Mouse (Mus musculus) left cerebral cortex, adult 11 months (tissue): ENCODE measurements around the gene Mthfd1l.
"Not testable (repeated sequence)": the region's sequence is repeated elsewhere in the genome, so short reads cannot be mapped to it uniquely, and the experiment has no call there.

Experiments used
- DNase-seq: peaks from one replicate; pipeline ENCODE4 v3.0.0; 2022; ENCODE audit warnings: low spot score

The Mthfd1l gene

DNA sequence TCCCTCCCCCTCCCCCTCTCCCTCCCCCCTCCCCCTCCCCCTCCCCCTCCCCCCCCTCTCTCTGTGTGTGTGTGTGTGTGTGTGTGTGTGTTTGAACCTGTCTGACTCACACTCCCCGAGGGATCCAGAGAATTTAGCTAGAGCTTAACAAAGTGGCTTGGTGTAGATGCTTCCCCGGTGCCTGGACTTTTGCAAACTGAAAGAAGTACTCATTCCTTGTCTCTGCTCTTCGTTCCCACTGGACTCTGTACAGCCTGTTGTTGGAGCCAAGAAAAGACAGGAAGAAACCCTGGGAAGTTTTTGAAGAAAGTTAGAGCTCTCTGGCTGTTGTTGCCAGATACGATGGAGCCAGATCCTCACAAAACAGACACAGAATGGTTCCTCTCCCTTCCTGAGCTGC lies 73.6 kb downstream of the Mthfd1l start:
- no peak for DNase-seq

DNA sequence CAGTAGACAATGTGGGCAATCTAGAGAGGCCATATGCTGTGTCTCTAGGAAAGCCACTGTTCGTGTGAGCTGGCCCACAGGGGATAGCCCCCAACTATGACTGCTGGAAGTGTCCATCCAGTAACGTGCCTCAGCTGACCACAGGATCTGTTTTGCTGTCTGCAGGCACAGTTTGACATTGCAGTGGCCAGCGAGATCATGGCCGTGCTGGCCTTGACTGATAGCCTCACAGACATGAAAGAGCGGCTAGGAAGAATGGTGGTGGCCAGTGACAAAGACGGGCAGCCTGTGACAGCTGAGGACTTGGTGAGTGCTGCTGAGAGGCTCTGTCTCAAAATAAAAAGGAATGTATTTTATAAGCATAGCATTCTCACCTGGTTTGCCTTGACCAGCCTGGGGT lies 74.7 kb downstream of the Mthfd1l start:
- no peak for DNase-seq

DNA sequence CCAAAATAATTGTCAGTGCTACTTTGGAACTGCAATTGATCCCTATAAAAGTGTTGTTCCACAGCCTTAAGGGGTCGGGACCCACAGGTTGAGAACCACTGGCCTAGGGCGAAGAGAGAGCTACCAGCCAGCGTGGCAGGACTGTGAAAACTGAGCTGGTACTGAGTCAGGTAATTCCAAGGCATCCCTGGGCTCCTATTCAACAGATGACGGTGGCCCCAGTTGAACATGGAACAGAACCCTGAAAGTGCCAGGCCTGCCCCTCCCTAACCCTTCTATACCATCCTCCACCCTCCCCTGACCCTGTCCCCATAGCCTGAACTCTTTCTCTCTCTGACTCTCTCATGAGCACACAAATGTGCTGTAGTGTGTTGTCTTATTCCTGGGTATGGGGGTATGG lies 77.3 kb downstream of the Mthfd1l start:
- DNase-seq, result no peak

DNA sequence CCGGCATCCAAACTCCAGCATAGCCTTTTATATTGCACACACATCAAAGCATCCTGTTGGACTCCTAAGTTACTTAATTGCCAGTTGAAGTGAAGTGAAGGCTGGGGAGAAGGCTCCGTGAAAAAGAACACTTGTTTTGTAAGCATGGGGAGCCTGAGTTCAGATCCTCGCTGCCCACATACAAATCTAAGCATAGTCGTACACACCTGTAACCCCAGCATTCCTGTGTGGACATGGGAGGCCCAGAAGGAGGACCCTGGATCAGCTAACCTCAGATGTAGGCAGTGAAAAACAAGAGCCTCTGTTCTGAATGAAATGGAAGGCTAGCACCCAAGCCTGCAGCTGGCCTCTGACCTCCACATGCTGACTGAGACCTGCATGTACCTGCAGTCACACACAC lies 79.8 kb downstream of the Mthfd1l start:
- no peak for DNase-seq

DNA sequence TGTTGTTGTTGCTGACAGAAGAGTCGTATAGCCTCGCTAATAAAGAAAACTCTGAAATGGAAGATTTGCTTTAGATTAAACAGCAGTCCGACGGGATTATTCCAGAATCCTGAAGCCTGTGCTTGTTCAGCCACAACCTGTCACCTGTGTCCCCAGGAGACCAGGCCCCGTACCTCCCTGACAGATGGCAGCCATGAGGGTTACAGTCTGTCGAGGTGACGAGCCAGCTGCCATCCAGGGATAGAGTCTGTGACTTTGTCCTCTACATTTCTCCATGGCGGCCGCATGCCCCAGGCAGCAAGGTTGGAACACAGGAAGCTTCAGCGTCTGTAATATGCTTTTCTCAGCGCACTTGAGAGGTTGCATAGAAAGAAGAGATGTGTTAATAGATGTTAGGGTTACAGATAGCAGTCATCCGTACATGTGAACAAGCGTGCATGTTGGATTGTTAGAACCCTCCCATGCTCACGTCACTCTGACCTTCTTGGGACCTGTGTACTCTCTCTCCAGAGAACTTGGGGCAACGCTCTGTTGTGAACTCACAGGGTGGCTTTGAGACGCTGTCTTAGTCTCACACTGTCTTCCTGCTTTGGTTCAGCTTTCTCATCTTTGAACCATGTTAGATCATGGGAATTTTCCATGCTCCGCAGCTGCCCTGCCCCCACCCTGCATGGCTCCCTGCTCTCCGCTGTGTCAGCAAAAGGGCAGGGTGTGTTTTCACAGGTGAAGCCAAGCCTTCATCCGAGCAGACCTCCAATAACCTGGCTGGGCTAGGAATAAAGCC lies 80.6 kb downstream of the Mthfd1l start:
- DNase-seq, result no peak

DNA sequence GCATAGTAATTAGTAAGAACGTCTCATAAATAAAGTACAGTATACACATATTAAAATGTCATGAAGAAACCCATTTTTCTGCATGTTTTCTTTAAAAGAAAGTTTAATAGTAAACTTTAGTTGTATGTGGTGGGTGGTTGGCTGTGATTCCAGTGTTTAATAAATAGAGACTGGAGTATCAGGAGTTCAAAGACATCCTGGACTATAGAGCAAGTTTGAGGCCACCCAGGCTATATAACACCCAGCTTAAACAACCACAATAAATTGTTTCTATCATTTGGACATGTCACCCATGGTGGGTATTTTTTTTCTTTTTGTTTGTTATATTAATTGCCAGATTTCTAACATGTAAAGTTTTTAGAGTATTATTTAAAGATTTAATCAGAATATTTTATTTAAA lies 81.7 kb downstream of the Mthfd1l start:
- no peak for DNase-seq

DNA sequence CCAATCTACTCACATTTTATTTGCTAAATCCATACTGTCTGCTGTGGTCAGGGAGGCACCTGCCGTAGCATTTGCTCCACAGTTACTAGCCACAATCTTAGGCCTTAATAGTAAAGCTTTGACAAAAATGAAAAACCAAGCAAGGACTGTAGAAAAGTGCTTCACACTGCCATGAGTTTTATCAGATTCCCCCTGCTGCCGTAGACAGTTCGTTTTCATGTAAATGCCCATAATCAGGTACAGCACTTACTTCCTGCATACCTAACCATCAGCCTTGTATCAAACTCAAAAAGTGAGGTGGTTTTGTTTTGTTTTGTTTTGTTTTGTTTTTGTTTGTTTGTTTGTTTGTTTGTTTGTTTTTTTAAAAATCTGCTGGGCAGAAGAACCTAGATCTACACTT lies 84.5 kb downstream of the Mthfd1l start:
- DNase-seq, result no peak

DNA sequence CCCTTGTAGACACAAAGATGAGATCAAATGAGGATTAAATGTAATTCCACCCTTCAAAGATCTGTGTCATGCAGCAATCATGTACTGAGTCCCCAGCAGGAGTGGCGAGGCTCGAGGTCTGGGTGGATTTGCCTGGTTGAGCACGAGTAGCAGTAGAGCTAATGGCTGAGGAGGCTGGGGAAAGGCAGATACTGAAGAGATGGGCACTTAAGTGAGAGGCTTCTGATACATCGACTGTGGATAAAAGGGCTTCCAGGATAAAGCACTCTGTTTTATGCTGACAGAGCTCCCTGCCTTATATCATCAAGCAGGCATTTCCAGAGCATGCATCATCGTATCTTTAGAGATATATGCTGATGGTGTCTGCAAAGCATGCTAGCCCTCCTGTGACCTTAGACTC lies 84.9 kb downstream of the Mthfd1l start:
- DNase-seq, result no peak

DNA sequence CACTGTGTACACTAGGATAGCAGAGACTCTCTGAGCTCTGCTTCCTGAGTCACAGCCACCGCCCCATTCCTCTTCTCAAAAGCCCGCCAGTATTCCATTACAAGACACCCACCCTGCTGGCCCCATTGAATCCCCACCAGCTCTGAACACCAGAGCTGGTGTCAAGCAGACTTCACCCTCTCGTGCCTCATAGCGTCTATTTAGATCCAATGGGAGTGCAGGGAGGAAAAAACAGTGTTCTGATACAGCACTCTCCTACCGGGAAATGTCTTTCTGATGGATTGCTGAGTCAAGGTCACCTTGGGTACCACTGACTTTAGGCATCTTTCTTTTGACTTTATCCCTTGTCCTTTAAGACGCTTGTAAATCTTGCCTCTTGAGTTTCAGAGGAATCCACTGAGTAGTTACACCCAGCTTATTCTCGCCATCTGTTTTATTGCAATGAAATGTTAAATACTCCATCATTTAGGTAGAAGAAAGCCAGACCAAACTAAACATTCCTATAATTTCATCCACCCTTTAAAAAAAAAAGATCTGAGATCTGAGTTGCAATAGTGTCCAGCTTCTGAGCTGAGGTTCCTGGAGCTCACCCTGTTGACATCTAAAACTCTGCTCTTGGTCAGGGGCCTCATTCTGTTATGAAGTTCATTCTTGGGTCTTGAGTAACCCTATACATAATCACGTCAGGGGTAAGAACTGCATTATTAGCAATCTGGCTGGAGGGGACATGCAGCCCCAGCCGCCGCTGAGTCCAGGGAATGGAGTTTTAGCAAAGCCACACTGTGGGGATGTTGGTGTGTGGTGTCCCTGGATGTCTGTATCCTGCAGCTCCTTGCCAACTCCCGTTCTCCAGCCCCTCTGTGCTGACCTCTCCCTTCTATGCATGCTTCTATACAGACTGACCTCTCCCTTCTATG lies 88.4 kb downstream of the Mthfd1l start:
- no peak for DNase-seq

DNA sequence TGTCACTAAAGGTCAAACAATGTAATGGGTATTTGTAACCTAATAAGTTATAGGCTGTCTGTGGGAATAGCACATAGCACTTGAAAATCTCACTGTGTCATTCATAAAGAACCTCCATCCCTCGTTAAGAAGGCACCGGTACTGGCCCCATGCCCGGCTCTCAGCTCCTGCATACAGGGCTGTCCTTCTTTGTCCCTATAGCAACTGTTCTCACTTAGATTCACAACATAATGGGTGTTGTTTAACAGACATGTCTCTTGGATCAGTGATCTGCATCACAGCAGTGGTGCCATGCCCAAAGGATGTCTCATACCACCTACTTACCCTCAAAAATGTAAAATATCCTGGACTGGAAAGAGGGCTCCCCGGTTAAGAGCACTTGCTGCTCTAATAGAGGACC lies 90.6 kb downstream of the Mthfd1l start:
- DNase-seq, result no peak

DNA sequence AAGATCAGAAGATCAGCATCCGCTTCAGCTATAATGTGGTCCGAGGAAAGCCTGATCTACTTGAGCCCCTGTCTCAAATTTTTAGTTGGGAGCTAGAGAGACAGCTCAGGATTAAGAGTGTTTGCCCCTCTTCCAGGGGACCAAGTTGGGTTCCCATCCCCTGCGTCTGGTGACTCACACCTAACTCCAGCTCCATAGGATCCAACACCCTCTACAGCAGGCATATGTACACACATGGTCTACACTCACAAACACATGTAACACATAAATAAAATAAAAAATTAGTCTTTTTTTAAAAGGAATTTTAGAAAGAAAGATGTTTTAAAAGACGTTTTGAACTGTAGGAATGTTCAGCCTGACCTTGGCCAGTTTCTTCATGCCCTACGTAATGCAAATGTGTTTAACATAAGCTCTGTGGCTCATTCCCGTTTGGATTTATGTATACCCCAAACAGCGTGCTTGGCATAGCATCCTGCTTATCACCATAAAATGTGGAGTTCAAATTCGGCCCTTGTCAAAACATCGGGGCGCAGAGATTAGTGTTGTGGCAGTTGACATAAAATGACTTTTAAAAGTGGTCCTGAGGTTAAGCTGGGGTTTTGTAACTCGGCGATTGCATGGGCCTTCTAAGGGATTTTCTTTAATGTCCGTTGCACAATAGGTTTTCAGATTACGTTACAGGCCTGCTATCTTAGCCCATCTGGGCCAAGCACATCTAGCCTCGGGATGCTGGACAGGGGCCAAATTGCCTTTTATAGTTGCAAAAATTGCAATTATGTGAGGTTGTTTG lies 92.6 kb downstream of the Mthfd1l start:
- DNase-seq, result no peak

DNA sequence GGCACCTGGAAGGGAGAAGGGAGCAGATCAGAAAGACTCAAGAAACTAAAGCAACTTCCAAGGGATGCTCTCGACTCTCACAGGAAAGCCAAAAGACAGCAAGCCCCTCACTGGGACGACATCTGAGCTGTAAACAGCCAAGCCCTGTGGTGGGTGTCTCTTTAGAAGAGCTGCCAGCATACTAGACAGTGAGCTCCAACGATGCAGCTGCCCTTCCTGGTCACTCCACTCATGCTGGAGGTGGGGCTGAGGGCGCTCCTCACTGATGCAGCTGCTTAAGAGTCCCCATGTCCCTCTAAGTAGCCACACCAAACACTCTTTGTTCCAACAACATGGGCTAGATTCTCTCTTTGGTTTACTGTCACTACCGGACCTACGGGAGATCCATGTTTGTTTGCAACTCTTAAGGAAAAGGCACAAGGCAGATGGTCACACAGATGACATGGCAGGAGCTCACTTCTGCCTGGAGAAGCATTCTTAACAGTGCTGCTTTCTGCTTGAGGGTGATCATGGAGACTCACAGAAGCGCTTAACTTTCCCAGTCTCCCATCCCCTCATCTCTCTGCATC lies 96.4 kb downstream of the Mthfd1l start:
- DNase-seq, result no peak

DNA sequence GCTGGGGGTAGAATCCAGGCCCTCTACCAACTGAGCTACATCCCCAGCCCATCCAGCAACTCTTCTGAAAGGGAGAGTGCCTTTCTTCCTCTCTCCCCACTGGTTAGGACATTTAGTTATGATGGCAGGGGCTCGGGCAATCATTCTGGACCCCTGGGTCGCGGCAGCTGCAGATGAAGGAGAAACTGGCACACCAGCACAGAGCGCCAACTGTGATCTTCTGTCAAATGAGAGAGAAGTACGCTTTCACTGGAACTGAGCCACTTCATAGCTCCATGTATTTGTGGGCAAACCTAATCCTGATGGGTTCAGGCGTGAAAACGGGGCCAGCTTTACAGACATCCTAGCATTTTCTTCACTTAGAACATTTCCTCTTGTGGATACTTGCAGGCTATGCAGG lies 97.1 kb downstream of the Mthfd1l start:
- no peak for DNase-seq

DNA sequence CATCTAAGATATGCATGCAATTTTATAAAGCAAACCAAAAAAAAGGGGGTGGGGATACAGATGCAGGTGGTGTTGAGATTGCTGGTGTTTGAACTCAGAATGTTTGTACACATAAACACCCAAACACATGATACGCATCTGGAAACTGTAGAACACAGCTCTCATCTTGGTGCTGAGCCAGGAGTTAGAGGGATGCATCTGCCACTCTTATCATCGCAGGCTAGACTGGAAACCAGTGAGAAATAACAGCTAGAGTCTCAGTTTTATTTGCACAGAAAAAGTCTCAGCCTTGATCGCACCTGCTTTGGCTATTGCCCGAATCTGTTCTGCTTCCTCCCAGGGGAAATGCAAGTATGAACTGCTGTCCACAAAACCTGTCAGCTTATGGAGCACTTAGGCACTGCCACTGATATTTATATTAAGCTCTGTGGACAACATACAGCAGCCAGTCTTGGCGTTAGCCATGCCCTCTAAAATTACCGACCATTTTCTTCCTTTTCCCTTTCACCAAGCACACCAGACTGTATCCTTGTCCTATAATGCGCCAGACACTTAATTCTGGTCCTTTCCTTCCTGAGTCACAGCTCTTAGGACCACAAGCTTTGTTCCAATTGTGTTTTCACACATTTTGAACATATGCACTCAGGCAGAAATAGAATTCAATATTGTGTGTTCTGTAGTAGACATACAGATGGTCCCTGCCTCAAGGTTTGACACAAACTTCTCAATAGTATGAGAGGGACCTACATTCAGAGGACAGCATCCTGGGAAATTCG lies 98.3 kb downstream of the Mthfd1l start:
- no peak for DNase-seq

DNA sequence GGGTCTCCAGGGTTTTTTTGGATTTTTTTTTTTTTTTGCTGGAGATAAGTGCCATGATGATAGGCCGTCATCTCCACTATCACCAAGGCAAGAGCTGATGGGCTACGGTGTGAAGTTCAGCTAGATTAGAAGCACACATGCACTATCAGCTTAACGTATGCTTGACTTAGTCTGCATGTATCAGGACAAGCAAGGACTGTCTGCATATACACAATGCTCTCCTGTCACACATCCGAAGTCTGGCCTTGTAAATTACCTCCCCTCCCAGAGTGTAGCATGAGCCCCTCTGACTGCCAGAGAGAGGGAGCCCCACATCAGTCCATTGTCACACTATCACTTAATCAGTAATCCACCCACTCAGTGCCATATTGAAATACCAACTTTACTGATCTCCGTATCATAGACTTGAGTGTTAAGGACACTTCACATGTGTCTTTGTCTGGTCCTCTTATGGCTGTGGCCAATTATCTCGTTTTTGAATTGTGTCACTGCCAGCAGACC lies 99.0 kb downstream of the Mthfd1l start:
- no peak for DNase-seq

DNA sequence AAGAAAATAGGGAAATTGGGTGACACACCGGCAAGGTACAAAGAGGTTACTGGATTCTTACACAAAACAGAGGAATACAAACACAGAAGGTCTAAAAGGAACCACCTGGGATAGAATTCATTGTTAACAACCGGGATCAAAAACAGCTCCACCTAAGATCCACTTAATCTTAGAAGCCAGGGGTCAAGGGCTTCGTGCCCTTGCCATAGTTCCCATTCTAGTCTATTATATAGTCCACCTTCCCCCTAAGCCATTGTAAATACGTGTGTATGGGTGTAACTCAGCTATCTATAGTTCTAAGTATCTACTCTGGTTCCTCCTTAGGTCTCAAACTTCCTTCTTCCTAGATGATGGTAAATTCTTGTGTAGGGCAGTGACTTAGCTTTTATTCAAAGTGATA lies 99.6 kb downstream of the Mthfd1l start:
- DNase-seq, result not testable (repeated sequence)

DNA sequence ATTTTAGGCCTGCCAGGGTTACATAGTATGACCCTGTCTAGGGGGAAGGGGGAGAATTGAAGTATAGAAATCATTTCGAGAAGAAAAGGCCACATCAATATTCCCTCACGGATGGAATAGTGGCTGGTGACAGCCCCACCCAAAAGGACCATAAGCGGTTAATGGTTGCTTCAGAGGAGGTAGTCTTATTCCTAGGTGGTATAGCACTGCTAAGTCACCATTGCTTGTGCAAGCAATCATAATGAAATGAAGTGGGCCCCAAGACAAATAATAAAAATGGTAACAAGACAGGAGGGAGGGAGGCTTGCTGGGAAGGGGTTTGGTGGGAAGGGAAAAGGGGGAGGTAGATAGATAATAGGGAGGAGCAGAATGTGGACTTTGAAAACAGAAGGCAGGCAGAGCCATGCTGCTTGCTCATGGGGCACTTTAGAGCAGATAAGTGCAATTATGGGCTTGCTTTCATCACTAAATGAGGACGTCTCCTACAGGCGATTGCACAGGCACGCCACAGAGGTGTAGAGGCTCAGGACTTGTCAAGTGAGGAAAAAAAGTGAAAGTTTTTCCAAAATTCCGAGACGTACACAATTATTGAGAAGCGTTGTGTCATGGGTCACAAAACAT lies 105.4 kb downstream of the Mthfd1l start:
- DNase-seq, result no peak

DNA sequence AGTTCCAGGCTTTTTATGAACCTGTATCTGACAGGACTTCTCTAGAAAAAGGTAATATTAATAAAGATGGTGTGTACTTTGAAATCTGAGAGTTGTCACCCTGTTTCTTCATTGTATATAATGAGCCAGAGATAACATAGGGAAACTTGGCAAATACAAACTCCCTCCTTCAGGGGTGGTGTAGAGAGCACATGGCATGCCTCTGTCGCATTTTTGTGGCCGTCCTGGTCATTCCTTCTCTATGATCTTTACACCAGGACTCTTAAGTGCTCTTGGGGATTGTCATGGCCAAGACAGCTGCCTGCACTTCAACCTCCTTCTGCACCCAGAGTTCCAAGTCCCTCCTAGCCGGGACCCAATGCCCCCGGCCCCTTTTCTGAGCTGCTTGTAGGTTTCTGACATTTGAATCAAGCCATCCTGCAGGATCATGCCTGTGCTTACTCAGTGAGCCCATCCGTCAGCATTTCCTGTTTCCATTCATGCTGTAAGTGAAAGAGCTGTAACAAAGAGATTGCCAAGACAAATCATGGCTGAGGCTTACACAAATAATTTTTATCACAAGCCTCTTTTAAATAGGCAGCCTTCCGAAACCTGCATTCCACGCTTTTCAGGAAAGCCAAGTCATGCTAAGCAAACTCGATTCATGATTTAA lies 106.2 kb downstream of the Mthfd1l start:
- DNase-seq, result no peak

DNA sequence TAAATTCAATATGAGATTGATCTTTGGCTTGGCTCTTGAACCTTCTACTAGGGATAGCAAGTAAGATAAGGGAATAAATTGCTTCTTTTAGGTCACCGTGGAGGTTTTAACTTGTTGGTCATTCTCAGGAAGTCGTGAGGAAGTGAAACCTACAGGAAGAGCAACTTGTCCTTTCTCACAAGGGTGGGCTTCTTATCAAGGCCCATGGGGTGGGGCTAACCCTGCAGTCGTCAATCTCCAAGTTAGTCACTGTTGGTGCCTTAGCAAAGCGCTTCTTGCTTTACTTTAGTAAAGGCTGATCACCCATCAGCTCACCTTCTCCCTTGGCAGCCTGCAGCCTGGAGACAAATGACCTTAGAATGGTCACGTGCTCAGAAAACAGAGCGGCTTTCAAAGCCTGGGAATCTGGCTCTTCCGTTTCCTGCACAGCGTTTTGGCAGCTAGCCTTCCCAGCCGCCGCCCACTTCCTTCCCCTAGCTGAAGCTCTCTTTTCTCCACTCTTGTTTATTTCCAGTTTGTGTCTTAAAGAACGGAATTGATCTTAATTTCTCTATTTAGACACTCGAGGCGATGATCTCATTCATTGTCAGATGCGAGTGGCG lies 106.8 kb downstream of the Mthfd1l start:
- peak; percentile 19 for DNase-seq

DNA sequence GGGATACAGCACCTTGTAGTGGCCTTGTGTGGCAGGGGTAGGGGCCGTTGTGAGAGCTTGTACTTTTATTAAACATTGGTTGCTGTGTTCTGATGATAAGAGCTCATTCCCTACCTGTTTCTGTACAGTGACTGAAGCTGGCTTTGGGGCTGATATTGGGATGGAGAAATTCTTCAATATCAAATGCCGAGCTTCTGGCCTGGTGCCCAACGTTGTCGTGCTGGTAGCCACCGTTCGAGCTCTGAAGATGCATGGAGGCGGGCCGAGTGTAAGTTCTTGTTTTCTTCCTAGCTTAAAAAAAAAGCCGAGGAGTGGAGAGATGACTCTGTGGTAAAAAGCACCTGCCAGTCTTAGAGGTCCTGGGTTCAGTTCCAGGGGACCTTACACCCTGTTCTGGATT lies 110.7 kb downstream of the Mthfd1l start:
- no peak for DNase-seq
